Mouse (Mus musculus): ENCODE data around the gene Erich6.
"Not testable (repeated sequence)": the region's sequence is repeated elsewhere in the genome, so short reads cannot be mapped to it uniquely, and the experiment has no call there.

Erich6 gene

GRCm38 (mm10) chr3:58631693-58632092 is 5.3 kb downstream of the Erich6 start:
- DNase-seq: no peak

DNA sequence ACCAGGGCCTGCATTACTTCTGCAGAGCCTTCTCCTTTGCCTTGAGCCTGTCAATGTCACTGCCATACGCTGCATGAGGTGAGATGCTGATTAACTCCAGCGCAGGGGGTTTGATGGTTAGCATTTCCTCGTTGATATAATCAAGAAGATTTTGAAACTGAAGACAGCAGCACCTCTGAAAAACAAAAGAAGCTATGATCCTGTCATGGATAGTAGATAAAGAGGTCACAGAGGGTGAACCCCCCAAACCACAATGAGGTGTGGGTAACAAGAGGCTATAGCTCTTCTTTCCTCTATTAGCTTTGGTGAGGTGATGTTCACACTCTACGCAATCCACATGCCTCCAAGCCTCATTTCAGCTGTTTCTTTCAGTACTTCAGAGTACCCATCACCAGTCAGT is 12.0 kb downstream of the Erich6 start:
- DNase-seq: no peak

- no peak for DNase-seq
Measured at GRCm38 (mm10) chr3:58622665-58623394, 14.2 kb downstream of the Erich6 start.

- no peak for DNase-seq
Measured at GRCm38 (mm10) chr3:58621066-58621465, 15.9 kb downstream of the Erich6 start.

GRCm38 (mm10) chr3:58609985-58610384 is 27.0 kb downstream of the Erich6 start:
- DNase-seq: no peak

DNA sequence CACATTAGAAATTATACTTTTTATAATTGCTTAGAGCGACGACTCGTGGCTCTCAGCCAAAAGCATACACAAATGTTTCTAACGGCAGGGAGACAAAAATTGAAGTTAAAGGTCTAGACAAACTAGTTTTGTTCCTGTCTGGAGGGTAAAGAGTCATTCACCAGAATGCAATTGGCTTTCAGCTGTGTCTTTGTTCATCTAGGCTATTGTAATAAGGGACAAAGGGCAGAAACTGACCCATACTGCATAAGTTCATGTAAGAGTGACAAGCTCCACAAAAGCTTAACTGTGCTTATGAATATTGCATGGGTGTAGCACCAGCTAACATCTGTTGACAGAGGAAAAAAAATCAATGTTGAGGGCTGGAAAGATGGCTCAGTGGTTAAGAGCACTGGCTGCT is 28.5 kb downstream of the Erich6 start:
- no peak for DNase-seq

DNA sequence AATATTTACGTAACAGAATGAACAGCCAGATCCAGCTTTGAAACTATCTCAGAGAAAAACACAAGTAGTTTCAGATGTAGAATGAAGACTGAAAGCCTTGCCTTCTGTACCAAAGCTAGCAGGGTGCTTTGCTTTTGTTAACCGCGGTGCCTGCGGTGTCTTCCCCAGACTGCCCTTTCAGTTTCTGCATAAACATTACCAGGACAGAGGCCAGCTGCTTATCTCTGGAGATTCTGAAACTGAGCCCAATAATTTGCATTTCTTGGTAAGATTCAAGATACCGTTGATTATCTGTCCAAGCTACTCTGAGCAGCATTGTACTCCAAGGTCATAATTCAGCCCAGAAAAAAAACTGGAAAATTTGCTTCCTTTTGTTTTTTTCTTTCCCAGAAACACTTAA is 43.4 kb downstream of the Erich6 start:
- no peak for DNase-seq

- not testable (repeated sequence) for DNase-seq
Measured at GRCm38 (mm10) chr3:58592666-58593065, 44.3 kb downstream of the Erich6 start.

GRCm38 (mm10) chr3:58590544-58590943 is 46.5 kb downstream of the Erich6 start:
- not testable (repeated sequence) for DNase-seq

- no peak for DNase-seq
Measured at GRCm38 (mm10) chr3:58582788-58583426, 54.1 kb downstream of the Erich6 start.

- no peak for DNase-seq
Measured at GRCm38 (mm10) chr3:58582297-58582696, 54.7 kb downstream of the Erich6 start.

GRCm38 (mm10) chr3:58581530-58581929 is 55.5 kb downstream of the Erich6 start:
- no peak for DNase-seq

DNA sequence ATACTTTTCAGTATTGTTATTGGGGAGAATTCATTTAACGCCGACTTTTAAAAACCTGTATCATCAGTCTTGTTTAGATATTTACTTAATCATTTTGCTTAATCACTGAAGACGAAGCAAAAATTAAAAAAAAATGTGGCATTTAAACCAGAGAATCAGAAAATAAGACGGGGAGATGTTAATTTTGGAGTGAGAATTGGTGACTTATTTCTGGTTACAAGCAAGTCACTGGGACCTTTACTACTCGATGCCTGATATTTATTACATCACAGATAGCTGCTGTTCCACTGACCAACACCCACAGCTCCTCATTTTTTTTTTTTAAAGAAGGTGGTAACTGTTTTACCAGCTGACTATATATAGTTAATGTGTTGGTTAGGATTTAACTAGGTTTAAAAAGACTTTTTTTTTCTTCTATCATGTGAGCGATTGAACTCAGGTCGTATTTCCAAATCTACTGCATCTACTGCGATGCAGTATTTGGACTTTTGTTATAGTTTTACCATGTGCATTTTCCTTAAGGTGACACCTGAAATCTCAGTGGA is 59.4 kb downstream of the Erich6 start:
- no peak for DNase-seq

DNA sequence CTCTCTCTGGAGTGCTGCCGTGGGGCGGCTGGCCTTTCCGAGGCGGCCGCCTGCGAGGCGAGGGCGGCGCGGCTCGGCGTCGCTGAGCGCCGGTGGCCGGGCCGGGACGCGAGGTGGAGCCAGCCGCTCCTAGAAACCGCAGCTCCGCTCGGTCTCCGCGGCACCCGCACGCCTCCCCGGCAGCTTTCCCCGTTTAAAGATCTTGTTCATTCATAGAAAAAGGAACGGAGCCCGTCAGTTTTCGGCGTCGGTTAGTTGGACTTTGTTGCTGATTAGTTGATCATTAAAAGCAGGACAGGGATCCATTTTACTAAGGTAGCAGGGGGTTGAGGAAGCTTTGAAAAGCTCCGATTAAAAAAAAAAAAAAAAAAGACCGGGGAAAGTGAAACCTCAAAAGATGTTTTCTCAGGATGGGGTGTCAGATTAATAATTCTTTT is 59.9 kb downstream of the Erich6 start:
- peak in 1 of 2 experiments; percentile 49 for DNase-seq

GRCm38 (mm10) chr3:58576137-58577066 is 60.6 kb downstream of the Erich6 start, which contains the start of gene Selenot:
Selenot (plus strand) TSS chr3:58576636.
- peak; percentile 94 to 99 for DNase-seq

DNA sequence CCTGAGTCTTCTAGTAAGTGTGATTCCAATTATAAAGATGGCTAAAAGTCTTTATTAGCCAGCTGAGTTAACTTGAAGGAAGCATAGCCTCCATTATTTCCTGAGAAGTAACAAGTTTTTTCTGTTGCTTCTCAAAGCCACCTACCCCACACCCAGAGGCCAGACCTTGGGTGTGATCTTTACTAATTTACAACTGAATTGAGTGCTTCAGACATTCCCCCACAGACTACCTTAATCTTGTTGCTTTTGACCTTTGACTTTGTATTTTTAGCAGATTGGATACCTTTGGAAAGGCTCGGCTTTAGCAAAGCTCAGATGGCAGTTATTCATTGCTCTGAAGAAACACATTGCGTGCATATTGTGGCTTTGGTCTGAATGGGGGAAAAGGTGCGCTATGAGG is 66.2 kb downstream of the Erich6 start:
- no peak for DNase-seq
